Mouse (Mus musculus): ENCODE data around the gene Pcsk4. TPM values are rescaled to one million over a fixed set of nuclear protein-coding genes. Genes with fewer than 3 reads are reported as not detected.

The Pcsk4 gene
- total RNA-seq (2015): 0.32 and 0.83 TPM in 2 replicates
- not detected in 2 replicates for total RNA-seq (2017)

DNA sequence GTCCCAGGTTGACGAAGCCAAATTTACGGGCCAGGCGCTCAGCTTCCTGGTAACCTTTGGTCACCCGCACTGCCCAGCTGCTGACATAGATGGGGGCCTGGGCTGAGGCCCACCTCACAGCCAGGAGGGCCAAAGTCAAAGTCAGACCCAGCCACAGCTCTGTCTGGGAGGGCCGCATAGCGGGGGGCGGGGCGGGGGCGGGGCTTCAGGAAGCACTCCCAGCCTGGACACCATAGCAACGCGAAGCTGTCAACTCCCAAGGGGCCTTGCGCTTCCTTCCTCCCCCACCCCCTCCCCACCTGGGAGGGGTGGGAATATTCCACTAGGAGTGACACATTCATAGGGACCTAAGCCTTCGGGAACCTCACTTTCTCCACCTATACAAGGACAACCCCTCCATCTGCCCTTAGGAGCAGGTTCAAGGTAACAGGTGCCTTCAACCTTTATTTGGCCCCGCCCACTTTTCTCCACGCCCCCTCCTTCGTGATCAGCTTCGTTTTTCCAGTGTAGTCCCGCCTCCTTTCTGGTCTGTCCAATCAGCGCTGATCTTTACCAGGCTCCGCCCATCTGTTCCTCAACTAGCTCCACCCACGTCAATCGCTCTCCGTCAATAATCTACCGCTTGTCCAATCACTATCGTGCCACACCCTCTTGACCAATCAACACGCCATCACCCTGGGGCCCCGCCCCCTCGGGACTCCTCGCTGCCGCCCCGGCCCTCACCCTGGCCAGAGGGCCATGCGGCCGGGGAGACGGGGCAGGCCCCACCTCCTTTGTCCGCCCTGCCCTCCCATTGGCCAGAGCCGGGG lies at the start of gene Pcsk4, which contains the start of gene Reep6:
Gene Pcsk4, minus strand, starts transcription at position 226 of the 809 bp plus-strand sequence.
Gene Reep6, plus strand, starts transcription at position 681 of the 809 bp plus-strand sequence.
- ATAC-seq (ENCODE audit: poor library complexity, severe bottlenecking): peak; percentile 93

- no peak for ATAC-seq (ENCODE audit: poor library complexity, severe bottlenecking)
Observed at GRCm38 (mm10) chr10:80377716-80378115, 48.4 kb upstream of the Pcsk4 start.

GRCm38 (mm10) chr10:80376160-80376559 lies 46.9 kb upstream of the Pcsk4 start:
- peak; percentile 96 for ATAC-seq (ENCODE audit: poor library complexity, severe bottlenecking)

DNA sequence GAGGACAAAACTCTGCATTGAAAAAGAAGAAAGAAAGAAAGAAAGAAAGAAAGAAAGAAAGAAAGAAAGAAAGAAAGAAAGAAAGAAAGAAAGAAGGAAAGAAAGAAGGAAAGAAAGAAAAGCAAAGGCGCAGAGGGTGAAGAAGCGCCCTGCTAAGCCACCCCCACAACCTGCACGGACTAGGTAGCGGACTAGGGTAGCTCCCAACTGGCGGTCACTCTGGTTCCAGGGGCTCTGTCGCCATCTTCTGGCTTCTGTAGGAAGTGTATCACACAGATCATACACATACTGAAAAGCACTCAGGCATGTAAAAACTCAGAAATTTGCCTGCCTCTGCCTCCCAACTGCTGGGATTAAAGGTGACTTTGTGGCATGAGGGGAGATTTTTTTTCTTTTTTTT lies 44.8 kb upstream of the Pcsk4 start:
- ATAC-seq (ENCODE audit: poor library complexity, severe bottlenecking): peak; percentile 66

DNA sequence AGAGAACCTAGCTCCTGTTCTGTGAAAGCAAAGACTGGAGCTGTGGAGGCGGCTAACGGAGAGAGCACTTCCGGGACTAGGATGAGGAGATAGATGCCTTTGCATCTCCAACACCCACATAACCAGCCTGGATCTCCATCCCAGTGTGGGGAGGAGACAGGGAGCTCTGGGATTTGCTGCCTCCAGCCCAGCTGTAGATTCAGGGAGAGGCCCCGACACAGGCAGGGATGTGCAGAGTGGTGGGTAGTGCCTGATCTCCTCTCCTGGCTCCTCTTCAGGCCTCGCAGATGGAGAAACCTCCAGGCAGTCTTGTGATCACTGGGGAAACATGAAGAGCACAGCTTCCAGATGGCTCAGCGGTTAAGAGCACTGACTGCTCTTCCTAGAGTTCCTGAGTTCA lies 43.4 kb upstream of the Pcsk4 start:
- ATAC-seq (ENCODE audit: poor library complexity, severe bottlenecking): no peak

DNA sequence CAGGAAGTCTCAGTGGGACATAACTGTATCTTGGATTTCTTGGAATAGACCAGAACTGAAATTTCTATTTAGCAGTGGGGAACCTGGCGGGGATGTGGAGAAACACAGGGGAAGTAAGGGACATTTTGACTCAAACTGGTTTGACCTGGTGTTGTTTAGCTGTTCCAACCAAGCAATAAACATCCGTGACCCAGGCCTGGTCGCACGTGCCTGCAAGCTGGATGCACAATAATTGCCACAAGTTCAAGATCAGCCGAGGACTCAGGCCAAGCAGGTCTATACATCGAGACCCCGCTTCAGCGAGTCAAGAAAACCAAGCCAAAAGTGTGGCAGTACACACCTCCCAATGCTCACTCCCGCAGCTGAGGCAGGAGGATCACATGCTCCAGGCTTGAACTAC lies 42.7 kb upstream of the Pcsk4 start:
- ATAC-seq (ENCODE audit: poor library complexity, severe bottlenecking): no peak

DNA sequence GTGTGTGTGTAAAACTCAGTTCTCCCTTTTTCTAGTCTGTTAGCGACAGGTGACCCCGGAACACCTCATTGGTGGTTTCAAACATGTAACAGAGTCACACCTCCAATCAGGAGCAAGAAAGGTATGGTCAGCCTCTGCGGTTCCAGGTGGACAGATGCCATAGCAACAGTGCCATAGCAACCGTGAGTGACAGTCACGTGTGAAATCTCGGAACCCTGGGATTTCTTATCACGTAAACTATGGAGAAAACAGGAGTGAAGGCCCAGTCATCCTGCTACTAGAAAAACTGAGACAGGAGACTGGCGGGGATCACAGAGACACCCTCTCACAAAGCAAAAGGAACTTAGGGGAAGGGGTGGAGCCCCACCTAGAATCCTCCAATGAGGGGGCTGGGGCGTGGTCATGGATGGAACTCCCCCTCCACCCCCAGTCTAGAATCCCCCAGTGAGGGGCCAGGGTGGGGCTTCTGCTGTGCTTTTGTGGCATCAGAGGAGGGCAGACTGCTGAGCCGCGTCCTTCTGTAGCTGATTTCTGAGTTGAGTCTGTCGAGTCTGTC lies 42.2 kb upstream of the Pcsk4 start:
- no peak for ATAC-seq (ENCODE audit: poor library complexity, severe bottlenecking)

- no peak for ATAC-seq (ENCODE audit: poor library complexity, severe bottlenecking)
Observed at GRCm38 (mm10) chr10:80369995-80370747, 40.9 kb upstream of the Pcsk4 start.

DNA sequence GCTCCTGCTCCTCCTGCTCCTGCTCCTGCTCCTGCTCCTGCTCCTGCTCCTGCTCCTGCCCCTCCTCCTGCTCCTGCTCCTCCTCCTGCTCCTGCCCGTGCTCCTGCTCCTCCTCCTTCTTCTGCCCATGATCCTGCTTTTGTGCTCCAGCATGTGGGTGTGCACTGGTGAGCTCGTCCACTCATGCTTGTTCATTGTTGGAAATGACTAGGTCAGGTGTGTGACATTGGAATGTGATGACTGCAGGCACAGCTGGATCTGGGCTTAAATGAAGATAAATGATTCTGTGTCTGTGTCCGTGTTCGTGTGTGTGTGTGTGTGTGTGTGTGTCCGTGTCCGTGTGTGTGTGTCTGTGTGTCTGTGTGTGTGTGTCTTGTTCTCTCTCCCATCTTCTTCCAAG lies 39.1 kb upstream of the Pcsk4 start:
- no peak for ATAC-seq (ENCODE audit: poor library complexity, severe bottlenecking)

DNA sequence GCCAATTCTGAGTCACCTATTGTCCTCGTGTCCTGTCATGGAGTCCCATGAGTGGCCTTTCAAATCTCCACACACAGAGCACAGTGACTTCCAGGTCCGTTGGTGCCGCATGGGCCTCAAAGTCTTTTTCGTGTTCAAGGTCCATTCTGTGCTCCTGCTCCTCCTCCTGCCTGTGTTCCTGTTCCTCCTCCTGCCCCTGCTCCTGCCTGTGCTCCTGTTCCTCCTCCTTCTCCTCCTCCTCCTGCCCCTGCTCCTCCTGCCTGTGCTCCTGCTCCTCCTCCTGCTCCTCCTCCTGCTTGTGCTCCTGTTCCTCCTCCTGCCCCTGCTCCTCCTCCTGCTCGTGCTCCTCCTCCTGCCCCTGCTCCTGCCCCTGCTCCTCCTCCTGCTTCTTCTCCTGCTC lies 38.7 kb upstream of the Pcsk4 start:
- peak; percentile 22; the same call in 1 of the 2 replicates for ATAC-seq (ENCODE audit: poor library complexity, severe bottlenecking)

DNA sequence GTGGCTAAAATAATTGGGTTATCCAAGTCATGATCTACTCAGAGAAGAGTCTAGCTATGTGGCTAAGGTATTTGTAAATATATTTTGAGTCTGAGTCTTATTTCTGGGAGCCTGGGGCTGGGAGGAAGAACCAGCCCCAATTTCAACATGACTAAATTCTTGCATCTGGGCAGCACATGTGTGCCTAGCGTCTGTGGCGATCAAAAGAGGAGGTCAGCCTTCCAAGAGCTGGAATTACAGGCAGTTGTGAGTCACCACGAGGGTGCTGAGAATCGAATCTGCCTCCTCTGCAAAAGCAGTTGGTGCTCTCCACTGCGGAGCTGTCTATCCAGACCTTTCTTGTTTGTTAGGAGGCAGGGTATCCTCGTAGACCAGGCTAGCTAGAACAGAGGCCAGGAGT lies 36.4 kb upstream of the Pcsk4 start:
- no peak for ATAC-seq (ENCODE audit: poor library complexity, severe bottlenecking)

DNA sequence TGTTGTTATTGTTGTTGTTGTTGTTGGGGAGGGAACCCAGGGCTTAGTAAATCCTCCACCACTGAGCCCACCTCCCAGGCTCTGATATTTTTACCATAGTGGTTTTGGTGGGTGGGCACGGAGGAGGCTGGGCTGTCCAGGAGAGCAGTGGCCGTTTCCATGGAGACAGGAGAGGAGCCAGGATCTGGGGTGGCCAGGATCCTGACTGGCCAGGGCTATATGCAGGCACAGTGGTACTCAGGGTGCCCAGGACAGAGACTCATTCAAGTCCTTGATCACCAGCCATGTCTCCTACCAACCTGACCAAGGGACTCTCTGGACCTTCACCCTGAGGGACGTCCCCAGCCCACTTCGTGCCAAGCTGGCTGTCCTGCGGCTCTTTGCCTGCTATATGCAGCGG lies 34.4 kb upstream of the Pcsk4 start:
- ATAC-seq (ENCODE audit: poor library complexity, severe bottlenecking): no peak

DNA sequence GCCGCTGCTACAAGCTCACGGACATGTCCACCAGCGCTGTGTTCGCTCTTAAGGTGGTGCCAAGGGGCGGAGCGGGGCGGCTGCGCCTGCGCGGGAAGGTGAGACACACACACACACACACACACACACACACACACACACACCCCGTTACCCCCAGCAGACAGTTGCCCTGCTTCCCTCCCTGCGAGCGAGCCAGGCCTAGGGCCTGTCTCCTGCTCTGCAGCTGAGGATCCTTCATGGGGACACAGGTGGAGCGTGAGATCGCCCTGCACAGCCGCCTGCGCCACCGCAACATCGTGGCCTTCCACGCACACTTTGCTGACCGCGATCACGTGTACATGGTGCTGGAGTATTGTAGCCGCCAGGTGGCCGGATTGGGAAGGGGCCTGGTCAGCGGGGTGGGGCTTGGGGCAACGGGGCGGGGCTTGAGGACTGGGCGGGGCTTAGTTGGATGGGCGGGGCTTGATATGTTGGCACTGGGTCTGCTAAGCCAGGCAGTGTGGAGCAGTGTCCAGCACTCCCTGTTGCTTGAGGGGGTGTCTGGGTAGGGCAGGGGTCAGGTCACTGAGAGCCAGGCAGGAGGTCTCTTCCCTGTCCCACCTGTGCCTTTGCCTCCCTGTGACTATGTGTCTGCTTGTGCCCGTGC lies 28.8 kb upstream of the Pcsk4 start:
- ATAC-seq (ENCODE audit: poor library complexity, severe bottlenecking): peak; percentile 21; the same call in 1 of the 2 replicates

- no peak for ATAC-seq (ENCODE audit: poor library complexity, severe bottlenecking)
Observed at GRCm38 (mm10) chr10:80357336-80357735, 28.0 kb upstream of the Pcsk4 start.

- ATAC-seq (ENCODE audit: poor library complexity, severe bottlenecking): no peak
Observed at GRCm38 (mm10) chr10:80356737-80357136, 27.4 kb upstream of the Pcsk4 start.

GRCm38 (mm10) chr10:80356001-80356682 lies 26.8 kb upstream of the Pcsk4 start, which contains the start of gene Plk5:
Gene Plk5 (plus strand): TSS chr10:80356459.
- ATAC-seq (ENCODE audit: poor library complexity, severe bottlenecking): no peak

DNA sequence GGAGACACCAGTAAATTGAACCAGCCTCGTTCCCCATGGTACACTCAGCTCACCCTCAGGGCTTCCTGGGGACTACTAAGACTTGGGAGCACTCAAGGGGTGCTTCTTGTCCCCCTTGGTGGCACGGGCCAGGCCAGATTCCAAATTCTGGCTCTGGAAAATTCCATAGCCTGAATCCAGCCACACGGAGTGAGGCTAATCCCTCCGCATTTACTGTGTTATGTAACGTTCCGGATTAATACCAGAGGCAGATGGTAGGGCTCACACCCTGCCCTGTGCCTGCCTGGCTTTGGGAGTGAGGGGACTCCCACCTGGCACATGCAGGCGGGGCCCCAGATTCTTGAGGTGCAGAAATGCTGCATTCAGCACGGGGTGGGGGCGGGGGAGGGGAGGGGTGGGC lies 26.1 kb upstream of the Pcsk4 start:
- ATAC-seq (ENCODE audit: poor library complexity, severe bottlenecking): no peak

- ATAC-seq (ENCODE audit: poor library complexity, severe bottlenecking): no peak
Observed at GRCm38 (mm10) chr10:80352727-80353126, 23.4 kb upstream of the Pcsk4 start.

DNA sequence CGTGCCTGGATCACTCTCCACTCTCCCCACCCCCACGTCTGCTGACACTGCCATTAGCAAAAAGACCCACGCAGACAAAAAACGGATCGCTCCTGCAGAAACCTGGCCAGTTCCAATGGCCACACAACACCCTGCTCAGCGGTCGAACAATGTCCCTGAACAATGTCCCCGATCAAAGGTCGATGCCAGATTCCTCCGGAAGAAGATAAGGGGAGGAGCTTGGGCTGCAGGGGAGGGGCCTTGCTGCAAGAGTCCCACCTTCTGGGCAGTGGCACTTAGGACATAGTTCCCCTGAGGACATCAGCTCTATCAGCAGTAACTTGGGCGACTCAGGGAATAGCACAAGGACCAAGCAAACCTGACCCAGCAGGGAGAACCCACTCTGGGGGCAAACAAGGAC lies 22.6 kb upstream of the Pcsk4 start:
- ATAC-seq (ENCODE audit: poor library complexity, severe bottlenecking): no peak

GRCm38 (mm10) chr10:80350292-80350691 lies 21.0 kb upstream of the Pcsk4 start:
- ATAC-seq (ENCODE audit: poor library complexity, severe bottlenecking): peak; percentile 92
